Mouse (Mus musculus) brain, embryonic 14.5 days (tissue): Measurements from ENCODE around the gene Ftl1.

Experiments used
- CTCF ChIP-seq: fragments of 200-500 bp; IDR thresholded peaks from 2 replicates; pipeline ENCODE4 v1.5.1; 2012; ENCODE audit warnings: inconsistent platforms, mild to moderate bottlenecking, moderate library complexity, borderline replicate concordance; ENCODE audit not compliant: insufficient read depth, insufficient read length; ENCODE audit errors: extremely low read depth
- POLR2A ChIP-seq: fragments of 200-500 bp; IDR thresholded peaks from 2 replicates; pipeline ENCODE4 v1.6.1; 2012; ENCODE audit warnings: mild to moderate bottlenecking, inconsistent platforms, borderline replicate concordance; ENCODE audit not compliant: poor library complexity, insufficient read depth, insufficient read length, severe bottlenecking; ENCODE audit errors: extremely low read depth

DNA sequence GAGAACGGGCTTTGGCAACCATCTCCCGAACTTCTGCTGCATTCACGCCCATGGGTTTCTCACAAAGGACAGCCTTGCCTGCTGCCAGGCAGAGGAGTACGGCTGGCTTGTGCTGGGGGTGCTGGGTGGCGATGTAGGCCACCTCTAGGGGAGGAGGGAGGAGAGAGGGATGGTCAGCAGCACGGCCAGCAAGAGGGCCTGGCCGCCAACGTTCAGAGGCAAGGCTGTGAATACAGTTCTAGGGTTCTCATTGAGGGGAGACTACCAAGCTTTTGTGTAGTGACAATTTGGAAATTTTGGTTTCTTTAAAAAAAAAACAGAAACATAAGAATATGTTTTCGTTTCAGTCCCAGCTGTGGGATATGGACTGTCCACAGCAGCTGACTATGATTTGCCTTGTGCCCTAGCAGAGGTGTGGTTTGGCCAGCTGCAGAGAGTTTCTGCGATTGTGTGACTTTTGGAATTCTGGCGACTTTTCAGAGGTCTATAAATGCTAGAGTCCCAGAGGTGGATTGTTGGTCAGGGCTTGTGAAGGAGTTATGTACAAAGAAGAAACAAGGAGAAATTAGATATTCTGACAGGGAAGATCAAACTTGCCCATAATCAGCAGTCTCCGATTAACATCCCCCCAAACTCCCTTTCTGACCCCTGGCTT lies 27.2 kb upstream of the Ftl1 start, which contains the start of gene Gm45808:
- TF ChIP-seq POLR2A (no peak), CTCF (no peak)
